Mouse (Mus musculus): ENCODE data around the gene Gm10972.
"Not testable (repeated sequence)": the region's sequence is repeated elsewhere in the genome, so short reads cannot be mapped to it uniquely, and the experiment has no call there.

Gm10972 gene

DNA sequence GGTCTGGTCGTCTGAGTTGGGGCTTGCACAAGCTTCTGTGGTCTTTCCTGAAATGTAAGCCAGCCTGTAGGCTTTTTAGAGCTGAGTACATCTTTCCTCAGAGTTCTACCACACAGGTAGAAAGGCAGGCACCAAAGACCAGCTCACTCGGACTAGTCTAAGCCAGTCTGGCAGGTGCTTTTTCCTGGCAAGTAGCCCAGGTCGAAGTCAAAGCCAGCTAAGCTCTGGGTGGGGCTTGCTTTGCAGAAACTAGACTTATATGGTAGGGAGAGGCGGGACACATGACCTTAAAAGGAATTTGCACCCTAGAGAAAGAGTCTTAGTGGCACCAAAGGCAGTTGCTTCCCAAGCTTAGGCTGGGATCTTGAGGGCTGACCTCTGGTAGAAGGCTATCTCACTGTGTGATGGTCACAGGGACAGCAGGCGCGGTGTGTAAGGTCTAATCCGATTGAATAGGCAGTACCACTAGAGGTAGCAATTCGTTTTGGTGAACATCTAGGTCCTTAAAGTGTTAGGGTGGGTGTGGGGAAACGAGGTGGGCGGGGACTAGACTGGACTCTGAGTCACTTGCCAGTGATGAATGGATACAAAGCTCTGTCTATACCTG, 16.3 kb downstream of the Gm10972 start:
- DNase-seq (ENCODE audit: low spot score in 2 of 2) = not testable (repeated sequence)

DNA sequence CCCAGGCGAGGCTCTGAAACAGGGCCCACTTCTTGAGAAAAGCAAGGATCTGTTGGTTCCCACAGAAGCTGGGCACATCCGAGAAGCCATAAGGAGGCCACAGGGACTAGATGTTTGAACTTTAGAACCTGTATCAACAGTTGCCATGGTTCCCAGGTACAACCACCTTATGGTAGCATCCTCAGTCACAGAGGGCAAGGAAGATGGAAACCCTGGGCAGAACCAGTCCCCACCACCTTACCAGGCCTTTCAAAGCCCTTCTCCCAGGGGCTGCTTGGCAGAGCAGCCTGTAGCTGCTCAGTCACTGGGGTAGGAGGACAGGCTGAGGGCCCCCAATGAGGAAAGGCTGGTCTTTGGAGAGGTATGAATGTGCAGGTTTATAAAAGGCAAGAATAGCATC, 17.9 kb downstream of the Gm10972 start:
- DNase-seq (ENCODE audit: low spot score in 2 of 2) = not testable (repeated sequence)

DNA sequence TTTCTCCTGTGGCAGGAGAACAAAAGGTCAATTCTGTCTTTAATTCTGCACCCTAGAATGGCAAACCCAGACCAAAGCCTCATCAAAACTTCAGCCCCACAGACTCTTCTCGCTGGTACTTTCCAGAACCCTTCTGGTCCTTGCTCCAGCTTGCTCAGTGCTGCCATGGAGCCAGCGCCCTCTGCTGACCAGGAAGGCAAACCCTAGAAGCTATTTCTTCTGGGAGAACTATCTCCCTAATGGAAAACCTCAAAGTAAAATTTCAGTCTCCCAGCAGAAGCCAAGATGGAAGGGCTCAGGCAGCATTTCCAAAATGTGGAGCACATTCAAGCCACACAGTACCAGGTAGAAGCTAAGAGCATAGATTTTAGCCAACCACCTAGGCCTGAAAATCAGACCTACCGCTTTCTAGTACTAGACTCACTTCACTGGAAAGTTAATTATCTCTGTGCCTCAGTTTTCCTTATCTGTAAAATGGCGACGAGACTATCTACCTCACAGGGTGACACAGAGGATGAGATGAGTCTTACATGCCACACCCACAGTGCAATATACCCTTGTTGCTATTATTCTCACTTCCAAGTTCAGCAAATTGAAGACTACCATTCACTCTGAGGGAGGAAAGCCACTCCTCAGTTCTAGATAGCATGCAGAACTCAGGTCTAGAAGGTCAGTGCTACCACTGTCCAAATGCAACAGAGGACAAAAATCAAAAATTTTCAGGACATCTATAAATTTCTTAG, 22.3 kb downstream of the Gm10972 start:
- not testable (repeated sequence) for DNase-seq (ENCODE audit: low spot score in 2 of 2)

DNA sequence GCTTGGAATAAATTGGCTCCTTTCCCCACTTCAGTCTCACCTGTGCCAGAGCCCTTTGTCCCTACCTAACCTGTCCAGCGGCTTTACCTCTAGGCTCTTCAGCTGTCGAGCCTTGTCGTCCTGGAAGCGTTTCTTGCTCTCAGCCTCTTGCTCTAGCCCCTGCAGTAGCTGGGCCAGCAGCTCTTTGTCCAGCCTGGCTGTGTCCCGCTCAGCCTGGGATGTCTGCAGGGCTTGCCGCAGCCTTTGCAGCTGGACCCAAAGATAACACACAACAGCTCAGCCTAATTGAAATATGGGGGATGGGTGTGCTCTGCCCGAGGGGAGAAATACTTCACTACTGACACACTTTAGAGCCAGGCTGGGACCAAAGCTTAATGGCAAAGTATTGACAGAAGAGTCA, 23.0 kb downstream of the Gm10972 start:
- DNase-seq (ENCODE audit: low spot score in 2 of 2) = not testable (repeated sequence)

DNA sequence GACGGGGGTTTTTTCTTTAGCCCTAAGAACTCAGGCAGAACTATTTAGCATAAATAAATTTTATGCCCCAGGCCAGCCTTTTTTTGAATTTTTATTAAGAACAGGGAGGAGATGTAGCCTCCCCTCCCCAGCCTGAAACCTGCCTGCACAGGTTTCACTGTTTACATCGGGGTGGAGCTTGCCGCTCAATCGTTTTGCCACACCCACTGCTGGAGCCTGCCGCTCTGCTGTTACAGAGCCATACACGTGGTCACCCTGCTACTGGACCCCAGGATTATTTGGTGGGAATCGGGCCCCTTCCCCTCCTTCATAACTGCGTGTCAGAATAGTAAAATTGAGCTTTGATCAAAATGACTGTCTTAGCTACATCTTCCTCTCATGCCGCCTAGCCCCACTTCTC, 32.2 kb downstream of the Gm10972 start:
- not testable (repeated sequence) for DNase-seq (ENCODE audit: low spot score in 2 of 2)

DNA sequence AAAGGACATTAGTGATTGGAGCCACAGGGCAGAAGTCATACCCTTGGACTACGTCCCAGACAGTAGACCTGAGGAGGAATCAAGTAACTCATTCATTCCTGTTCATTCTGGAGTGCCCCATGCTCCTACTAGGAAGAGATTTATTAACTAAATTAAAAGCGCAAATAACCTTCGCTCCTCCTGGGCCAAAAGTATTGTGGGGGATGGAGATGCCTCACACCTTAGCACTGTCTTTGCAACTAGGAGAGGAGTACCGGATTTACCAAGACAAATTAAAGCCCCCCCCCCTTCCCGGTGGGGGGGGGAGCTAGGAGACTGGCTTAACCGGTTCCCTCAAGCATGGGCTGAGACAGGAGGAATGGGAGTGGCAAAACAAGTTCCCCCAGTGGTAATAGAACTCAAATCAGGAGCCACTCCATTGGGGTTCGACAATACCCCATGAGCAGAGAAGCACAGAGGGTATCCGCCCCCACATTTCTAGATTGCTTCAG, 36.5 kb downstream of the Gm10972 start:
- no peak for DNase-seq (ENCODE audit: low spot score in 2 of 2)

DNA sequence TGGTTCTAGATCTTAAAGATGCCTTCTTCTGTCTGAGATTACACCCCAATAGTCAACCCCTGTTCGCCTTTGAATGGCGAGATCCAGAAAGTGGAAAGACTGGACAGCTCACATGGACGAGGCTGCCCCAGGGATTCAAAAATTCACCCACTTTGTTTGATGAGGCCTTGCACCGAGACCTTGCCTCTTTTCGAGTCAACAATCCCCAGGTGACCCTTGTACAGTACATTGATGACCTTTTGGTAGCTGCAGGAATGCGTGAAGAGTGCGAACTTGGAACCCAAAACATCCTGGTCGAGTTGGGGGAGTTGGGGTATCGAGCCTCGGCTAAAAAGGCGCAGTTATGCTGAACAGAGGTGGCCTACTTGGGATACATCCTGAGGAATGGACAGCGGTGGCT, 37.1 kb downstream of the Gm10972 start:
- DNase-seq (ENCODE audit: low spot score in 2 of 2) = not testable (repeated sequence)

DNA sequence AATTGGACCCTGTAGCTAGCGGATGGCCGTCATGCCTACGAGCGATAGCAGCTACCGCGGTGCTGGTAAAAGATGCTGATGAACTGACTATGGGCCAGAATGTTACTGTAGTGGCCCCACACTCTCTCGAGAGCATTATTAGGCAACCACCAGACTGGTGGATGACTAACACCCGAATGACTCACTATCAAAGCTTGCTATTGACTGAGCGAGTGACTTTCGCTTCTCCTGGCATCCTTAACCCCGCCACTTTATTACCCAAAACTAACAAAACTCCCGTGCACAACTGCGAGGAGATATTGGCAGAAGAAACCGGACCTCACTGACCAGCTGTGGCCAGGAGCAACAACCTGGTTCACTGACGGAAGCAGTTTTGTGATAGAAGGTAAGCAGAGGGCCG, 37.9 kb downstream of the Gm10972 start:
- no peak for DNase-seq (ENCODE audit: low spot score in 2 of 2)

DNA sequence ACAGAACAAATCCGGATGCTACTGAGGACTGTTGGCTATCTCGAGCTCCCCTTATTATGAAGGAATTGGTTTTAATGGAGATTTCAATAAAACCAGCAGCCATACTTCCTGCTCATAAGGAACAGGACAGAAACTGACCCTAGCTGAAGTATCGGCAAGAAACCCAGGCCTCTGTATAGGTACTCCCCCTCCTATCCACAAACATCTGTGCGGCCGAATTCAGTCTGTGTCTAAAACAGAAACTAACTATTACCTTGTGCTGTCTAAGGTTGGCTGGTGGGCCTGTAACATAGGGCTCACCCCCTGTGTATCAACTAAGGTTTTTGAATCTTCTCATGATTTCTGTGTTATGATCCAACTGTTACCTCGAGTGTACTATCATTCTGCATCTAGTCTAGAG, 40.7 kb downstream of the Gm10972 start:
- no peak for DNase-seq (ENCODE audit: low spot score in 2 of 2)

DNA sequence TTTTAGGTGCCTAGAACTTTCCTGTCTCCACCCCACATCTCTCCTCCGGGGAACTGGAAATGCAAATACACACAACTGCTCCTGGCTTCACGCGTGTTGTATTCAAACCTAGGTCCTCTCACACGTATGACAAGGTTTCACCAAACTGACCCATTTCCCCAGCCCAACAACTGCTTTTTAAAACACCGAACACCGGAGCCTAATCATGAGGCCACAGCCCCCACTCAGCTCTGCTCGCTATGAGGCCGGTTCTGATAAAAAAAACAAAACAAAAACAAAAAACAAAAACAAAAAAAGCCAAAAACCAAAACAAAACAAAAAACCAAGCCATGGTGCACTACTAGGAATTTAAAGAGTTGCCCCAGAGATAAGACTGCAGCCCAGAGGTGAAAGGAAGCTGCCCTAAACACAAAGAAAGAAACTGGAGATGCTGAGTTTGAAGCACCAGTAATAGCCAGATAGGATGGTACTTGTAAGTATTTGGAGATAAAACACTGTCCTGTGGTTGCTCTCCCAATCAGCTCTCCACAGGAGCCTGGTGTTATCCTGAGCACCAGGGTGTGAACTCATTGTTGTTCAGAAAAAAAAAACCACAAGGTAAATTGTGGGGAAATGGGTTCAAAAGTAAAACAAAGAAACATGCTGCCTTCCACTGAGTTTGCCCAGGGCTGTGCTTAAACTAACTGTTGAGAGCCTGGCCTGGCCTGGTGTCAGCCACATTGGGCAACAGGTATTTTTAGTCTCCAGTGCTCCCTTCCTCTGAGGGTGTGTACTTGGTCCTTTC, 43.3 kb downstream of the Gm10972 start:
- DNase-seq (ENCODE audit: low spot score in 2 of 2) = not testable (repeated sequence)

DNA sequence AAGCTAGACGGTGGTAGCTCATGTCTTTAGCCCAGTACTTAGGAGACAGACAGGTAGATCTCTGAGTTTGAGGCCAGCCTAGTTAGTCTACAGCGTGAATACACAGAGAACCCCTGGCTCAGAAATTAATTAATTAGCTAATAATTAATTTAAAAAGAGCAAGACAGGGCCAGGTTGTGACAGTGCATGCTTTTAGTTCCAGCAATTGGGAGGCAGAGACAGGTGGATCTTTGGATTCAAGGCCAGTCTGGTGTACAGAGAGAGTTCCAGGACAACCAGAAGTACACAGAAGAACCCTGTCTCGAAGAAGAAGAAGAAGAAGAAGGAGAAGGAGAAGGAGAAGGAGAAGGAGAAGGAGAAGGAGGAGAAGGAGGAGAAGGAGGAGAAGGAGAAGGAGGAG, 45.8 kb downstream of the Gm10972 start:
- DNase-seq (ENCODE audit: low spot score in 2 of 2) = not testable (repeated sequence)

DNA sequence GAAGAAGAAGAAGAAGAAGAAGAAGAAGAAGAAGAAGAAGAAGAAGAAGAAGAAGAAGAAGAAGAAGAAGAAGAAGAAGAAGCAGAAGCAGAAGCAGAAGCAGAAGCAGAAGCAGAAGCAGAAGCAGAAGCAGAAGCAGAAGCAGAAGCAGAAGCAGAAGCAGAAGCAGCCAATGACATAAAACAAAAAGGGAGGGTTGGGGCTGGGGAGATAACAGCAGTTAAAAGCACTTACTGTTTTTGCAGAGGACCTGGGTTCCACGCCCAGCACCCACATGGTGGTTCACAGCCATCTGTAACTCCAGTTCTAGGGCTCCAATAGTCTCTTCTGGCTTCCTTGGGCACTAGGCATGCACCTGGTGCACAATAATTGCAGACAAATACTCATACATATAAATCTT, 46.3 kb downstream of the Gm10972 start:
- DNase-seq (ENCODE audit: low spot score in 2 of 2) = not testable (repeated sequence)

DNA sequence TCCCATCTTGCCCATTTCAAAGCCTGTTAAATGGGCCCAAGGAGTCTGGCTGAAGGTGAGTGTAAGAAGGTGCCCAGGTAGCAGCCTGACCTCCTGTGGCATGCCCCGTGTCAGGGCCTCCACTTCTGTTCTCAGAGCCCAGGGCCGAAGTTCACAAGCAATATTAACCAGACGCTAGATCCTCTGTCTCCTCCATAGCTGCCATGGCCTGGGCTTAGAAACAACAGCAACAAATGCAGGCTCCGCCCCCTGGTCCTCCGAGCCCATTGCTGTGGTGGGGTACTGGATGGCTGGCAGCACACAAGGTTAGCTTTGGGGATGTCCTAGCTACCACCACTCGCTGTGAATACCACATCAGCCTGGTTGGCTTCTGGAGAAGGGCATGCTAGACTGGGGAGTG, 47.2 kb downstream of the Gm10972 start:
- DNase-seq (ENCODE audit: low spot score in 2 of 2) = not testable (repeated sequence)

DNA sequence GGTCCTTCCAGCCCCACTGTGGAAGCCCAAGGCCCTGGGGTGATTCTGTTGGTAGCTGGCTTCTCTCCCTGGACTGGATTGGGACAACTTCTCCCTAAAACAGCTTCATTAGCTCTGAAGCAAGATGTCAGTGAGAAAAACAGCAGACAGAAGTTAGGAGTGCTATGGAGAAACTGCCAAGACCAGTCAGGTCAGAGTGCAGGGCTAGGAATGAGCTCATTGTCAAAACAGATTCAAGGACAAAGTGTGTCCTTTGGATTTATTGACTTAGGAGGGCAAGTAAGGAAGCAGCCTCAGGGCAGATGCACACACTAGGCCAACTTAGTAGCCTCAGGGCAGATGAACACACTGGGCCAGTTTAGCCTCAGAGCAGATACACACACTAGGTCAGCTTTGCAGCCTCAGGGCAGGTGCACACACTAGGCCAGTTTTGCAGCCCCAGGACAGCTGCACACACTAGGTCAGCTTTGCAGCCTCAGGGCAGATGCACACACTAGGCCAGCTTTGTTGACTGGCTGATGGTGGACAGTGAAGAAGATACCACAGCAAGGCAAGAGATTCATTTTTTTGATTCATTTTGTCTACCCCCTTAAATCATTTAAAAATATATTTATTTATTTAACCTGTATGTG, 47.8 kb downstream of the Gm10972 start:
- DNase-seq (ENCODE audit: low spot score in 2 of 2) = no peak

DNA sequence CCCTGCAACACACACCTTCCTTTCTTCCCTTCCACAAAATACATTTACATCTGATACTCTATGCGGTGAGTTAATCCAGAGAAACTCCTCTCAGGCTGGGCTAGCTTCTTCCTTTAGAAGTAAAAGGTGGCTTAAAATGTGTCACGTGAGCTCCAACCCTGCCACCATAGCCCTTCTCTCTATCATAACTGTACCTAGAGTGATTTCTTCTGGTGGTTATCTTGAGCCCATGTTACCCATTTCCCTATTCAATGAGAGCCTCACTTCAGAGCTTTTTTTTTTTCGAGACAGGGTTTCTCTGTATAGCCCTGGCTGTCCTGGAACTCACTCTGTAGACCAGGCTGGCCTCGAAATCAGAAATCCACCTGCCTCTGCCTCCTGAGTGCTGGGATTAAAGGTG, 48.8 kb downstream of the Gm10972 start:
- not testable (repeated sequence) for DNase-seq (ENCODE audit: low spot score in 2 of 2)

Data from urinary bladder, postnatal 4 days (tissue).